Mouse (Mus musculus) granulocyte monocyte progenitor cell, adult 5-6 weeks (primary cell): Measurements from ENCODE around the gene Fpr-rs6. TPM values are rescaled to one million over a fixed set of nuclear protein-coding genes. Genes with fewer than 3 reads are reported as not detected.

Experiments used
- ATAC-seq: replicated peaks from 2 replicates; pipeline ENCODE4 v1.8.0; 2016; ENCODE audit warnings: mild to moderate bottlenecking, moderate TSS enrichment, inconsistent platforms; ENCODE audit not compliant: poor library complexity, severe bottlenecking
- total RNA-seq, 2 experiments: library from RNA; stranded (forward) in 1 of 2; stranded (reverse) in 1 of 2; fragments of 200-712, 200-1000 nt in 1 of 2; fragments of >200 nt in 1 of 2; fragmentation: Nextera tagmentation in 1 of 2; gene quantifications; 2 replicates each; pipeline ENCODE4 v1.2.3; 2014 to 2017

Gene Fpr-rs6
- total RNA-seq (2014; fragmentation: Nextera tagmentation) (not detected in 2 replicates), total RNA-seq (2017) (not detected in 2 replicates)

DNA sequence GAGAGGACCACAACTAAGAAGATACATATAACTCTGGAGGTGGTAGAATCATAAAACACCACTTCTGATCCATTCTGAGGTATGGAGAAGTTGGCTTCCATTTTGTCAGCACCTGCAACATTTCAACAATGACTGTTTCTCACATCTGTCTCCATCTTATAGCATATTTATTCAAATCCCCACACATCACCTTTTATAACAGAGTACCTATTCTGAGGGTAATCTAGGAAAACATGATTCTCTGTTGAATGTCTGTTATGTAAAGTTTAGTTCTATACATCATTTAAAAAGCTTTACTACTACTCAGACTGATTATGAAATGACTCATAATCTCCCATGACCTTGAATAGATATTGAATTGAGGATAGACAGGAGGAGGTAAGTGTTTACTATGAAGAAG lies at the start of gene Fpr-rs6:
TSS of gene Fpr-rs6 (minus strand) at position 101 of the 400 bp plus-strand sequence.
- ATAC-seq = no peak

Other genes starting within 250 kb of the Fpr-rs6 start
- not detected in 2 replicates for gene Vmn2r104, start 134.8 kb downstream of the Fpr-rs6 start, total RNA-seq (2014; fragmentation: Nextera tagmentation)
- gene Vmn2r104, start 134.8 kb downstream of the Fpr-rs6 start, total RNA-seq (2017) = not detected in 2 replicates
- not detected in 2 replicates for gene Fpr-rs7, start 68.9 kb downstream of the Fpr-rs6 start, total RNA-seq (2014; fragmentation: Nextera tagmentation)
- gene Fpr-rs7, start 68.9 kb downstream of the Fpr-rs6 start, total RNA-seq (2017) = not detected in 2 replicates
- not detected in 2 replicates for gene Vmn2r105, start 52.0 kb upstream of the Fpr-rs6 start, total RNA-seq (2014; fragmentation: Nextera tagmentation)
- not detected in 2 replicates for gene Vmn2r105, start 52.0 kb upstream of the Fpr-rs6 start, total RNA-seq (2017)
- gene Vmn2r106, start 102.5 kb upstream of the Fpr-rs6 start, total RNA-seq (2014; fragmentation: Nextera tagmentation) = not detected in 2 replicates
- not detected in 2 replicates for gene Vmn2r106, start 102.5 kb upstream of the Fpr-rs6 start, total RNA-seq (2017)
- gene Vmn2r107, start 162.1 kb upstream of the Fpr-rs6 start, total RNA-seq (2014; fragmentation: Nextera tagmentation) = not detected in 2 replicates
- gene Vmn2r107, start 162.1 kb upstream of the Fpr-rs6 start, total RNA-seq (2017) = not detected in 2 replicates
- gene Vmn1r224, start 231.0 kb upstream of the Fpr-rs6 start, total RNA-seq (2014; fragmentation: Nextera tagmentation) = not detected in 2 replicates
- not detected in 2 replicates for gene Vmn1r224, start 231.0 kb upstream of the Fpr-rs6 start, total RNA-seq (2017)